Mouse (Mus musculus) spleen, adult 18-20 months (tissue): ENCODE measurements at regions not wholly inside any gene's neighbourhood (a gene's known extent, or its start where the extent isn't known, plus 50 kb on each side); places are given as distances from the start of the nearest gene placed in this dataset.
A peak's percentile ranks its signal among the peaks of the same experiment; 100 is the strongest.
"Not testable (repeated sequence)": the region's sequence is repeated elsewhere in the genome, so short reads cannot be mapped to it uniquely, and the experiment has no call there.

Experiments used
- DNase-seq, 2 experiments: peaks; one replicate each; pipeline ENCODE4 v3.0.0; 2022; ENCODE audit warnings: mixed read lengths in 2 of 2

- DNase-seq: peak; percentile 68 to 72
Observed at GRCm38 (mm10) chr17:17293932-17294534, 80.1 kb upstream of the Riok2 start.

- not testable (repeated sequence) for DNase-seq
Observed at GRCm38 (mm10) chr17:17295037-17295436, 79.1 kb upstream of the Riok2 start.

GRCm38 (mm10) chr17:17303496-17303895, 70.6 kb upstream of the Riok2 start:
- not testable (repeated sequence) for DNase-seq
